Mouse (Mus musculus): Measurements from ENCODE around the gene Kcnq5. TPM values are rescaled to one million over a fixed set of nuclear protein-coding genes. Genes with fewer than 3 reads are reported as not detected.

Gene Kcnq5
- polyA plus RNA-seq, 1 experiment from 2014 or later: 1.9 TPM

DNA sequence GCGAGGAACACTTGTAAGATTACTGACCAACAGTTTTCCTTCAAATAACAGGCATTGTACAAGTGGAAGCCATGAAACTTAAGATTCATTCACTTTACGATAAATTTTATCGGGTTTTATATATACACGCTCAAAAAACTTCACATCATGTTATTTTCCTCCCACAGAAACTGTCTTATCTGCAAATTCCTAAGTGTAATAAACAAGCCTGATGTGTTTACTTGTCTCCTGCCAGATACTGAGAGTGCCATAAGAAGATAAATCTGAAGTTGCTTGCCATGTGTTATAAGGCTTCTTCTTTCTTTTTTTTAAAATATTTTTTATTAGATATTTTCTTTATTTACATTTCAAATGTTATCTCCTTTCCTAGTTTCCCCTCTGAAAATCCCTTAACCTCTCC lies 34.6 kb downstream of the Kcnq5 start:
- H3K4me2 ChIP-seq: no peak overlapping the region
- no peaks in the 10 kb centered on the region for H3K9me3 ChIP-seq
- H3K4me3 ChIP-seq: no peak overlapping the region
- H3K27me3 ChIP-seq (replicated peaks): no peaks in the 10 kb centered on the region
- no peak overlapping the region for H3K9ac ChIP-seq
- ATAC-seq (replicated peaks): no peak
- no peaks in the 10 kb centered on the region for H3K4me1 ChIP-seq
- H3K27ac ChIP-seq: no peak overlapping the region
- no peaks in the 10 kb centered on the region for H3K36me3 ChIP-seq (replicated peaks)
- 93% methylated on average over 4 of the region's 4 CpGs for WGBS

DNA sequence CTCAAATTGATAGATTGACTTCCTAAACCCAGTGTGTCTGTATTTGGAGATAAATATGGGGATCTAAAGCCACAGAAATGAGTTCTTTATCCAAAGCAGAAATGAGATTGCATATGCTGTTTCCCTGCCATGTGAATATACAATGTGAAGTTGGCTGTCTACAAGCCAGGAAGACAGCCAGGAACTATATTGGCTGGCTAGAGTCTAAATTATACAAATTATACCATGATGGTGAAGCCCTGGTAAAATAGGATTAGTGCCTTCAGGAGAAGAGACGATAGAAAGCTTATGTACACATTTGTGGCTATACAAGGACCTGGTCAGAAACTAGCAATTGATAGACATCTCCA lies 38.5 kb downstream of the Kcnq5 start:
- Histone ChIP-seq H3K36me3 (replicated peaks) (no peaks in the 10 kb centered on the region), H3K27ac (no peak overlapping the region)

DNA sequence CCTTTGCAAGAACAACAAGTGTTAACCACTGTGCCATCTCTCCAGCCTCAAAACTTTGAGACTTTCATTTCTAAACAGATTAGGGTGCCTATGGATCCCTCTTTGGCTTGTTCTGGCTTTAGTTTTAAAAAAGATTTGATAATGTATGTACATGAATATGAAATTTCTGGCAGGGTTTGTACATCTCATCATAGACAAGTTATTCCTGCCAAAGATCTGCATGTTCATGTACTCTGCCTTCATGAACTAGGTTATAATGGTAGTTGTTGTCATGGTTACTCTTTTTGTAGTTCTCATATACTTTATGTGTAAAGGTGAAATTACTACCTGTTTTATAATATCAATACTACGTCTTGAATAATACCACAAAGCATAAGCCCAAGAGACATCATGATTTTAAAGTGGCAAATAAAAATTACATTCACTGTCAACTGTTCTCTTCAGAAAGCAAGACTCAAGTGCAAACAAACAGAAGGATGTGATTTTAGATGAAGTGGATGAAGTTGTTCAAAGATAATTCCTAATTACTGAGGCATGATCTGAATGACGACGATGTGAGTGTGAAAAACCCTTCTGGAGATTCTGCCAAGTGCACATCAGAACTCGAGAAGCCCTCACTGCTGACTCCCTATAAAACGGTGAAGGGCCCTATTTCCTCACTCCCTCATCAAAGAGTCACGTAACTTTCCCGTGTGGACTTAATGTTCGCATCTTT lies 39.0 kb downstream of the Kcnq5 start:
- Histone ChIP-seq H3K27ac (no peak overlapping the region), H3K4me2 (no peak overlapping the region), H3K4me3 (no peak overlapping the region), H3K4me1 (0 out of 2 replicates have a peak, but pooled peaks cover 3% of the 10 kb centered on the region), H3K9me3 (no peaks in the 10 kb centered on the region), H3K27me3 (replicated peaks) (no peaks in the 10 kb centered on the region), H3K9ac (no peak overlapping the region), H3K36me3 (replicated peaks) (no peaks in the 10 kb centered on the region)
- ATAC-seq (replicated peaks): no peak
- WGBS: 89% methylated on average over 8 of the region's 8 CpGs

More for the DNA sequence above, 38.5 kb downstream of the Kcnq5 start:
- ATAC-seq (replicated peaks): no peak
- no peak overlapping the region for H3K9ac ChIP-seq
- H3K4me2 ChIP-seq: no peak overlapping the region
- H3K9me3 ChIP-seq: no peaks in the 10 kb centered on the region
- WGBS: 64% methylated on average over 1 of the region's 1 CpGs
- H3K4me1 ChIP-seq: 0 out of 2 replicates have a peak, but pooled peaks cover 3% of the 10 kb centered on the region
- H3K4me3 ChIP-seq: no peak overlapping the region
- no peaks in the 10 kb centered on the region for H3K27me3 ChIP-seq (replicated peaks)

DNA sequence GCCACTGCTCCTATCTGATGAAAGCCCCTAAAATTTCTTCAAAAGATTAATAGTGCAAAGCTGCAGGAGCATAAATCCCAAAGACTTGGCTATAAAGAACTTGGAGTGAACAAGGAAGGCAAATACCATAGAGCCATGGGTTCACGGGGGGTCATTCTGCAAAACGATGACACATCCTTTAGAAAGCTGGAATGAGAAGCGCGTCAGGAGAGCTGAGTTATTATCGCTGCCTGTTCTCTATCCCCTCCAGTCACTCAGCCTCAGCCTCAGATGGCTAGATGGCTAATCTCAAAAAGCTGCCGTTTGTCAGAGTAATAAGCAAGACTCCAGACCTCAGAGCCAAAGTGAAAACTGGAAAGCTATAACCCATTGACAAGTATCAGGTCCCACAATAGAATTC lies 42.5 kb downstream of the Kcnq5 start:
- H3K9me3 ChIP-seq: no peaks in the 10 kb centered on the region
- 0 out of 2 replicates have a peak, but pooled peaks cover 3% of the 10 kb centered on the region for H3K4me1 ChIP-seq
- no peaks in the 10 kb centered on the region for H3K27me3 ChIP-seq (replicated peaks)
- H3K4me2 ChIP-seq: no peak overlapping the region
- no peak overlapping the region for H3K27ac ChIP-seq
- ATAC-seq (replicated peaks): no peak
- H3K4me3 ChIP-seq: no peak overlapping the region
- 37% methylated on average over 6 of the region's 6 CpGs for WGBS
- H3K36me3 ChIP-seq (replicated peaks): no peaks in the 10 kb centered on the region
- H3K9ac ChIP-seq: no peak overlapping the region

DNA sequence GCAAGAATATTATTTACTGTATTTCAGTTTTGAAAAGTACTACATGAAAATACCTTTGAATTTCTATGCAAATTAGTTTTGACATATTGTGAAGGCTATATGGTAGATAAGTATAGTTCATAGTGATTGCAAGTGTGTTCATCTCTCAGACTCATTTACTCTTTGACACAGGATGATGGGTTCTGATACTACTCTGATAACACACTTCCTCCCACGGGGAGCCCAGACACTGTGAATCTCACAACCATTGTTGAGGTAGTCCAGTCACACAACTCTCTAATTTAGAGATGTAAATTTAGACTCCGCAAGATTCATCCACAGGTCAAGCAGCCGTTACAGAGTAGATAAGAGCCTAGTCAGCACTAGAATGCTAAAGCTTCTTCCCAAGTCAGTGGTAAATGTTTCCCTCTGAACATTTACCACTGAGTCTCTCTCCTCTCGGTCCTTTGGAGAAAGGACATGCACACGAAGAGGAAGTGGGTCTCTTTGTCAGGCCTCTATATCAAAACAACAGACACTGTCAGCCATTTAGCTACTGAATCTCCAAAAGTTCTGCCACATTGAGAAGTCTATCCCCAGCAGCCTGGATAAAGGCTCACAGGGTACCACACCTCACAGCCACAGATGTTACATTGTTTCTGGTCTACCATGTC lies 65.5 kb downstream of the Kcnq5 start:
- no peaks in the 10 kb centered on the region for H3K4me1 ChIP-seq
- no peak overlapping the region for H3K4me3 ChIP-seq
- no peaks in the 10 kb centered on the region for H3K36me3 ChIP-seq (replicated peaks)
- no peak overlapping the region for H3K9ac ChIP-seq
- no peak overlapping the region for H3K27ac ChIP-seq
- H3K27me3 ChIP-seq (replicated peaks): no peaks in the 10 kb centered on the region
- WGBS: 83% methylated on average over 5 of the region's 5 CpGs
- ATAC-seq (replicated peaks): no peak
- H3K9me3 ChIP-seq: no peaks in the 10 kb centered on the region
- H3K4me2 ChIP-seq: no peak overlapping the region

DNA sequence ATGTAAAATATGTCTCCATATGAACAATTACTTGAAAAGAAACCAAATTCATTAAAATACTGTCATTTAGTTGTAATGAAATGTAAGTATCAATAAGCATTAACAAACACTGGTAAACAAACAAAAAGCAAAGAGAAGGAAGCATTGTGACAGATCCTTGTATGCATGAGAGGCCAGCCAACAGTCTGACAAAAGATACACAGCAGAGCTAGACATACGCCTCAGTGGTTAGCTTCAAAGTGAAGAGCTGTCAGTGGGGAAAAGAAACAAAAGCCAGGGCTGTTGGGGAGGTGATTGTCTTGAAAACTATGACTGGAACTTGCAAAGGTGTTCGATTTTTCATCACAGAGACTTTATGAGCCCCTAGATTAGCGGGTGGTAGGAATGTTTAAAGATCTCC lies 78.0 kb downstream of the Kcnq5 start:
- H3K27me3 ChIP-seq (replicated peaks): no peaks in the 10 kb centered on the region
- no peak overlapping the region for H3K9ac ChIP-seq
- no peak for ATAC-seq (replicated peaks)
- no peaks in the 10 kb centered on the region for H3K36me3 ChIP-seq (replicated peaks)
- H3K4me1 ChIP-seq: no peaks in the 10 kb centered on the region
- no peak overlapping the region for H3K4me3 ChIP-seq
- H3K4me2 ChIP-seq: no peak overlapping the region
- no peak overlapping the region for H3K27ac ChIP-seq
- 40% methylated on average over 3 of the region's 3 CpGs for WGBS
- H3K9me3 ChIP-seq: no peaks in the 10 kb centered on the region

DNA sequence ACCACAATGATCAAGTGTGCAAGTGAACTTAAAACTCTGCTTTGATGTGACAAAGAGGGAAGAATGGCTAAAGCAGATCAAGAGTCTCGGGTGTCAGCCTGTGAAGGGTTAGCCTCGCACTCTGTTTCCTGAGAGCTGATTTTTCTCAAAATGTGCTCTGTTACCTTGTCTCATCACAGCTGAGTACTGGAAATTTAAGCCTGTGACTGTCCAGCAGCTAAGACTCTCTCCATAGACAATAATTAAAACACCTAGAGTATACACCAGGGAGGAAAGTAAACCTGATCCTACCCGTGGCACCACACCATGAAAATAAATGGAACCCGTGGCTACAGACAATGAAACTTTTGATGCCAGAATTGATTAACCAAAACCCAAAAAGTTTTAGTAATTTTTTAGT lies 90.9 kb downstream of the Kcnq5 start:
- Histone ChIP-seq H3K27me3 (replicated peaks) (no peaks in the 10 kb centered on the region), H3K4me1 (no peaks in the 10 kb centered on the region), H3K4me2 (no peak overlapping the region), H3K27ac (no peak overlapping the region), H3K4me3 (no peak overlapping the region), H3K9me3 (no peaks in the 10 kb centered on the region), H3K9ac (no peak overlapping the region), H3K36me3 (replicated peaks) (no peaks in the 10 kb centered on the region)
- no peak for ATAC-seq (replicated peaks)
- 54% methylated on average over 4 of the region's 4 CpGs for WGBS

DNA sequence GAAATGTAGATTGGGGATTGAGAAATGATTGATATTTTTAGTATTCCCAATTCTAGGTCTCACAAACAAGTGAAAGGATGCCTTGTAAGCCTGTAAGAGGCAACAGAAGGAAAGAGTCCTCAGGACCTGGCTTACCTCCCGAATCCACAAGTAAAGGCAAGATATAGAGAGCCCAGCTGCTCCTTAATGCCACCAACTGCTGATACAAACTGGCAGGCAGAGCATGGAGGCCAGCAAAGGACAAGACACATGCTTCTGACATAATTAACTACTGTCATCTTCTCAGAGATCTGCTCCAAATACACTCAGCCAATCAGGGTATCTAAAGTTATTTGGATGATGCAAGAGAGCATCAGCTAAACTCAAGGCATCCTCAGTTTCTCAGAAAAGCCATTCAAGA lies 93.3 kb downstream of the Kcnq5 start:
- H3K9me3 ChIP-seq: no peaks in the 10 kb centered on the region
- no peak overlapping the region for H3K27ac ChIP-seq
- H3K9ac ChIP-seq: no peak overlapping the region
- 84% methylated on average over 1 of the region's 1 CpGs for WGBS
- no peak for ATAC-seq (replicated peaks)
- no peaks in the 10 kb centered on the region for H3K36me3 ChIP-seq (replicated peaks)
- H3K4me2 ChIP-seq: no peak overlapping the region
- H3K27me3 ChIP-seq (replicated peaks): no peaks in the 10 kb centered on the region
- H3K4me3 ChIP-seq: no peak overlapping the region
- H3K4me1 ChIP-seq: no peaks in the 10 kb centered on the region

DNA sequence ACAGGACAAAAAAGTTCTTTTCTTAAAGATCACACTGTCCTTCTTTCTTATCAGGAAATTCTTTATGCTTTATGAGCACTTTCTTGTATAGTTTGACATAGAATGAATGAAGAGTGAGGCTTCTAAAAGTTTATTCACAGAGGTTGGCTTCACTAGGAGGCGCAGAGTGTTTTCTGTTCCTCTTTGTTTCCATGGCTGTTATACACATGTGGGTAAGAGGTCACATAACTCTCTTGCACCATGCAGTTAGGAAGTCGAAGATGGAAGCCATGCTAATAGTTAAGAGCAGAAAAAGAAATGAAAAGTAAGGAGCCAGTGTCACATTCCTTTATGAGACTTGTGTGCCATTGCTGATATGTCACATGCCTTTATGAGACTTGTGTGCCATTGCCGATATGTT lies 105.3 kb downstream of the Kcnq5 start:
- no peaks in the 10 kb centered on the region for H3K36me3 ChIP-seq (replicated peaks)
- H3K9ac ChIP-seq: no peak overlapping the region
- H3K4me3 ChIP-seq: no peak overlapping the region
- 62% methylated on average over 3 of the region's 3 CpGs for WGBS
- ATAC-seq (replicated peaks): no peak
- H3K4me2 ChIP-seq: no peak overlapping the region
- H3K27ac ChIP-seq: no peak overlapping the region
- H3K9me3 ChIP-seq: no peaks in the 10 kb centered on the region
- H3K4me1 ChIP-seq: no peaks in the 10 kb centered on the region
- H3K27me3 ChIP-seq (replicated peaks): no peaks in the 10 kb centered on the region

DNA sequence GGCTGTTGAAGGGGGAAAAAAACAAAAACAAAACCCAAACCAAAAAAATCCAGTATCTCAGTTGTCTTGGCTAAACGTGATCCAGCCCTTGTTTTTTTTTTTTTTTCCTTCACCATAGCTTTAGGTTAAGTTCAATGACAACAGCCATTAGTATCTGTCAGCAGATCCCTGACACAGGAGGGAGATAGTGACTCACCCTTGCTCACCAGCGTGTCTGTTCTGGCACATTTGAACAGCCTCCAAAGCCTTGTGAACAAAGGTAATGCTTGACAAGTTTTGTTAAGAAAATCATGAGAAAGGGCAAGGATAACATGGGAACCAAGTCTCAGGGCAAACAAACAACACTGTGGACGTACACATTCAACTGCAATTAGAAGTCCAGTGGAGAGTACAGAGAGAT lies 123.2 kb downstream of the Kcnq5 start:
- H3K4me3 ChIP-seq: no peak overlapping the region
- H3K27ac ChIP-seq: no peak overlapping the region
- no peaks in the 10 kb centered on the region for H3K9me3 ChIP-seq
- no peaks in the 10 kb centered on the region for H3K4me1 ChIP-seq
- H3K27me3 ChIP-seq (replicated peaks): no peaks in the 10 kb centered on the region
- no peak for ATAC-seq (replicated peaks)
- no peak overlapping the region for H3K4me2 ChIP-seq
- no peak overlapping the region for H3K9ac ChIP-seq
- 44% methylated on average over 3 of the region's 3 CpGs for WGBS
- no peaks in the 10 kb centered on the region for H3K36me3 ChIP-seq (replicated peaks)

DNA sequence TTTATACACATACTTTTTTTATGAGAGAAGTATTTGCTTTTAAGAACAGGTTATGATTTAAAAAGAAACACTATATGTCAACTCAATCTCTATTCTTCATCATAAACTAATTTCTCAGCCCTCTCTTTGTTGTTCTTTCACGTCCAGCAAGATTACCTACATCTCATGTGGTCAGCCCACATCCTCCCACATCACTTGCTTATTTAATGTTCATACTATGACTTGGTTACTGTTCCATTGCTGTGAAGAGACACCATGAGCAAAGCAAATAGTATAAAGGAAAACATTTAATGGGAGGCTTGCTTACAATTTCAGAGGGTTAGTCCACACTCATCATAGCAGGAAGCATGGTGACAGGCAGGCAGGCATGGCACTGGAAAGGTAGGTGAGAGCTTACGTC lies 124.4 kb downstream of the Kcnq5 start:
- no peak overlapping the region for H3K4me3 ChIP-seq
- H3K36me3 ChIP-seq (replicated peaks): no peaks in the 10 kb centered on the region
- 85% methylated on average over 2 of the region's 2 CpGs for WGBS
- no peaks in the 10 kb centered on the region for H3K27me3 ChIP-seq (replicated peaks)
- H3K9ac ChIP-seq: no peak overlapping the region
- H3K9me3 ChIP-seq: no peaks in the 10 kb centered on the region
- no peaks in the 10 kb centered on the region for H3K4me1 ChIP-seq
- H3K4me2 ChIP-seq: no peak overlapping the region
- no peak for ATAC-seq (replicated peaks)
- H3K27ac ChIP-seq: no peak overlapping the region

DNA sequence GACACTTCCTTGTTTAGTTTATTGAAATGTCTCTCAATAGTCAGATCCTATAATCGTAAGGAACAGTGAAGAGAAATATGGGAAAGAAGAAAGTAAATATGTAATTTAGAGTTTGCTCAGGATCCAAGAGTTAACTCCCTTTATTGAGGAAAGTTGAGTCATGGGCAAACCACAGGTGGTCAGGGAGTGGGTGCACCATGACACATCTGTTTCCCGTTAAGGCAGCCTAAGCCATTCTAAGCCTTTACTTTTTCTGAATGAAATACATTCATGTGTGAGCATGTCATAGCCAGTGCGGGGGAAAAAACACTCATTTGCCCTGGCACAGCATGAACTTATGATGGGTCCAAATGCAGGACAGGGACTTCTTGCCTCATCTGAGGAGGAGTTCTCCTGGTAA lies 125.4 kb downstream of the Kcnq5 start:
- no peak overlapping the region for H3K4me3 ChIP-seq
- ATAC-seq (replicated peaks): no peak
- 80% methylated on average over 3 of the region's 3 CpGs for WGBS
- no peak overlapping the region for H3K27ac ChIP-seq
- H3K4me1 ChIP-seq: no peaks in the 10 kb centered on the region
- no peaks in the 10 kb centered on the region for H3K27me3 ChIP-seq (replicated peaks)
- H3K9me3 ChIP-seq: no peaks in the 10 kb centered on the region
- no peak overlapping the region for H3K9ac ChIP-seq
- no peaks in the 10 kb centered on the region for H3K36me3 ChIP-seq (replicated peaks)
- H3K4me2 ChIP-seq: no peak overlapping the region

DNA sequence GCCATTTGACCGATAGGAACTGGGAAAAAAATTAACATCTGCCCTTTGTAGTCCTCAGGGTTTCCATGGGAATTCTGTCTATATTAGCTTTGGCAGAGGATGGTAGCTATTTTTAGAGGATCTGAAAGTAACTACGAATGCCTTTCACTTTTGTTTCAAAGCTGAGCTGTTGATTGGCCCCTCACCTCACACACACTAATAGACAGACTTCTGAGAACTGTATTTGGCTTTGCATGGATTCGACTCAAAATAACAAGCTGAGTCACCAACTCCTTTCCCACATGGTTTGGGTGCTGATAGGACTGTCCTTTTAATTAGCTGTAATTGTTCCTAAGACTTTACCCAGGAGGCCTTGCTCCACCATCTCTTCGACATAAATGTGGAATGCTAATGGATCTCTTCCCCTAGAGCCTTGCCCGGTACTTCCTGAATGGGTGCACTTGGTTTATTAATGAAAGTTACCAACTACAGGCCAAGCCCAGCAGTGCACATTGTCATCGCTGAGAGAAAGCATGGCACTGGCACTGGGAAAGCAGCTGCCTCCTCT lies 131.8 kb downstream of the Kcnq5 start:
- no peaks in the 10 kb centered on the region for H3K27me3 ChIP-seq (replicated peaks)
- no peak for ATAC-seq (replicated peaks)
- H3K9me3 ChIP-seq: no peaks in the 10 kb centered on the region
- no peak overlapping the region for H3K4me3 ChIP-seq
- H3K9ac ChIP-seq: no peak overlapping the region
- H3K4me1 ChIP-seq: no peaks in the 10 kb centered on the region
- no peak overlapping the region for H3K4me2 ChIP-seq
- no peak overlapping the region for H3K27ac ChIP-seq
- 61% methylated on average over 6 of the region's 6 CpGs for WGBS
- no peaks in the 10 kb centered on the region for H3K36me3 ChIP-seq (replicated peaks)
